Mouse (Mus musculus) neural tube, embryonic 11.5 days (tissue): ENCODE results near the gene Scd4. TPM values are rescaled to one million over a fixed set of nuclear protein-coding genes. Genes with fewer than 3 reads are reported as not detected.

Experiments used
- ATAC-seq: fragments of 200-750 bp; cut with Nextera tagmentation; 2 replicates; pipeline ENCODE4 v1.8.0; 2017; ENCODE audit warnings: moderate number of reproducible peaks, mild to moderate bottlenecking, moderate TSS enrichment, moderate library complexity; ENCODE audit not compliant: insufficient read depth, low FRiP score, low TSS enrichment
- DNase-seq: peaks from one replicate; pipeline ENCODE4 v3.0.0-alpha.2; 2015; ENCODE audit warnings: low spot score
- H3K27ac ChIP-seq: fragments of 300-500 bp; sonication (generic); 2 replicates; pipeline ENCODE4 v1.5.1; 2014; ENCODE audit warnings: low read depth, mild to moderate bottlenecking, low read length
- H3K27me3 ChIP-seq: fragments of 300-500 bp; sonication (generic); 2 replicates; pipeline ENCODE4 v1.6.1; 2014; ENCODE audit warnings: mild to moderate bottlenecking, low read length, mixed read lengths; ENCODE audit not compliant: control insufficient read depth, insufficient read depth
- H3K36me3 ChIP-seq: fragments of 300-500 bp; sonication (generic); 2 replicates; pipeline ENCODE4 v1.6.1; 2014; ENCODE audit warnings: mild to moderate bottlenecking, low read length, moderate library complexity, mixed read lengths; ENCODE audit not compliant: control insufficient read depth, insufficient read depth
- H3K4me1 ChIP-seq: fragments of 300-500 bp; sonication (generic); 2 replicates; pipeline ENCODE4 v1.6.1; 2014; ENCODE audit warnings: low read length, mixed read lengths; ENCODE audit not compliant: control insufficient read depth, insufficient read depth
- H3K4me2 ChIP-seq: fragments of 300-500 bp; sonication (generic); 2 replicates; pipeline ENCODE4 v1.6.1; 2014; ENCODE audit warnings: low read depth, mild to moderate bottlenecking, moderate library complexity
- H3K4me3 ChIP-seq: fragments of 300-500 bp; sonication (generic); 2 replicates; pipeline ENCODE4 v1.5.1; 2014; ENCODE audit warnings: low read depth, low read length
- H3K9ac ChIP-seq: fragments of 300-500 bp; sonication (generic); 2 replicates; pipeline ENCODE4 v1.6.1; 2014; ENCODE audit warnings: mild to moderate bottlenecking, low read length
- H3K9me3 ChIP-seq: fragments of 300-500 bp; sonication (generic); 2 replicates; pipeline ENCODE4 v1.6.1; 2016; ENCODE audit warnings: low read length; ENCODE audit not compliant: control insufficient read depth
- WGBS: fragments of 180-500 bp; shearing (Covaris S2); extraction: QIAGEN DNeasy Blood & Tissue Kit; methylation state at CpG from one replicate; pipeline ENCODE4 v1.1.7; 2014; 5-methylcytosine and 5-hydroxymethylcytosine counted together
- polyA plus RNA-seq: library from polyadenylated mRNA; unstranded; fragments of >200 nt; fragmentation: Nextera tagmentation; extraction: Ambion mirVana; gene quantifications from 2 replicates; pipeline ENCODE4 v1.2.1, GENCODE M21; 2014

Gene Scd4
- polyA plus RNA-seq, 1 experiment from 2014 or later = not detected

DNA sequence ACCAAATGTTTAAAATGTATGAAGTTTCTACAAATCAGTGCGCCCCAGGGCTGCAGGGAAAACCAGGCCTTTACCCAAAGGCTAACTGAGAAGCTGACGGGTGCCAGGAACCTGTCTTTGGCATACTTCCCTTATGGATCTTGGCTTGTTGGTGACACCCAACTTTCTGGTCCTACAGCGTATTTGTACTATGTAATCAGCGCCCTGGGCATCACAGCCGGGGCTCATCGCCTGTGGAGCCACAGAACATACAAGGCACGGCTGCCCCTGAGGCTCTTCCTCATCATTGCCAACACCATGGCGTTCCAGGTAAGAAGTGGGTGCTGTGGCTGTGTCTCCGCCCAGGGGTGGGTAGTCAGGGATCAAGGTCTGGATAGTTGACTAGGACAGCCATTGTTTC, 35.0 kb upstream of the Scd4 start:
- DNase-seq (no peak), ATAC-seq (no peak)
- Histone ChIP-seq H3K4me3 (peak overlapping the region; percentile 68), H3K27ac (no peak overlapping the region), H3K9me3 (no peaks in the 10 kb centered on the region), H3K4me1 (peaks cover 45% of the 10 kb centered on the region), H3K27me3 (no peaks in the 10 kb centered on the region), H3K4me2 (peak overlapping the region; percentile 79), H3K9ac (peak overlapping the region; percentile 93), H3K36me3 (peaks cover 55% of the 10 kb centered on the region)
- WGBS = 88% methylated on average over 9 of the region's 9 CpGs

DNA sequence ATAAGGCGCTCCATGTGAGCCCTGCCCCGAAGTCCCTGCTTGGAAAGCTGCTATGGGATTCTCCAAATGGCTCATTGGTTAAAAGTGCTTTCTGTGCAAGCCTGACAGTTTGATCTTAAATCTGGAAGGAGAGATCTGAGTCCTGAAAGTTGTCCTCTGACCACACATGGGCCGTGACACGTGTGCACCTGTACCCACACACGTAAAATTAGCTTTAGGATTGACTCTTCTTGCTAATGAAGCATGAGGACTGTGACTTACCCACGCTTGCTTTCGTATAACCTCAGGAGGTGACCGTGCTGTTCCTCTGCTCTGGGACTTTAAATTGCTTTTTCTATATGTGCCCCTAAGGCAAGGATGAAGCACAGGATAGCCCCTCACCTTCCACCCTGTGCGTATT, 33.8 kb upstream of the Scd4 start:
- H3K27ac ChIP-seq = no peak overlapping the region
- H3K4me2 ChIP-seq = peak overlapping the region; percentile 79
- H3K9ac ChIP-seq = no peak overlapping the region
- peaks cover 39% of the 10 kb centered on the region for H3K4me1 ChIP-seq
- DNase-seq (no peak), ATAC-seq (no peak)
- H3K9me3 ChIP-seq = no peaks in the 10 kb centered on the region
- H3K27me3 ChIP-seq = no peaks in the 10 kb centered on the region
- 91% methylated on average over 9 of the region's 9 CpGs for WGBS
- peak overlapping the region; percentile 68 for H3K4me3 ChIP-seq
- H3K36me3 ChIP-seq = peaks cover 64% of the 10 kb centered on the region

DNA sequence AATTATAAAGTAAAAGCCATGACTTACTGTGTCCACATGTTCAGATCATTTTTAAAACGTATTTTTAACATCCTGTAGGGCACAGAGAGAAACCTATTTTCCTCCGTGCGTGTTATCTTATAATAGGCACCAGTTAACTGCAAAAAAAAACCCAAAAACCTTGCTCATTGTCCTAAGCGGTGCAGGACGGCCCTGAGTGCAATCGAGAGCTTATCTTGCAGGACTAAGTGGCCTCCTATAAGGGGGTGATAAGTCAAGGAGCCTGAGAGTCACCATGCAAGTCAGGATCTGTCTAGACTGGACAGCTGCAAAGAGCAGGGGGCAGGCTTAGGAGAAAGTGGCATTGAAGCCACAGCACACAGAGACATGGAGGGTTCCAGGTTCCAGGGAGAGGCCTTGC, 33.0 kb upstream of the Scd4 start:
- H3K27me3 ChIP-seq = no peaks in the 10 kb centered on the region
- no peak overlapping the region for H3K9ac ChIP-seq
- no peaks in the 10 kb centered on the region for H3K9me3 ChIP-seq
- H3K4me1 ChIP-seq = peaks cover 39% of the 10 kb centered on the region
- H3K27ac ChIP-seq = no peak overlapping the region
- no peak overlapping the region for H3K4me2 ChIP-seq
- peaks cover 71% of the 10 kb centered on the region for H3K36me3 ChIP-seq
- no peak for DNase-seq
- 88% methylated on average over 6 of the region's 6 CpGs for WGBS
- ATAC-seq = no peak
- peak overlapping the region; percentile 1; the same call in 1 of the 2 replicates for H3K4me3 ChIP-seq

DNA sequence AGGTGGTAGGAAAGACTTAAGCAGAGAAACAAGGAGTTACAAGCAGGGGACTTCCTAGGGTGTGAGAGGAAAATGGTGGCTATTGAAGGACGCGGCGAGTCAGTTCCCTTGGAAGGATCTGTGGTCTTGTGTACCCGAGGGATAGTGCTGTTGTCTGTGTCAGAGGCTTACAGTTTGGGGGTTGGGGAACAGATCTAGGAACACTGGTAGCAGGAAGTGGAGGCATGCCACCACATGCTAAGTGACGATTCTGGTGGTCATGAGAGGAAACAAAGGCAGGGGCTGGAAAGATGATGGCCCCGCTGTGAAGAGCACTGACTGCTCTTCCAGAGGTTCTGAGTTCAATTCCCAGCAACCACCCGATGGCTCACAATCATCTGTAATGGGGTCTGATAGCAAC, 32.4 kb upstream of the Scd4 start:
- no peak overlapping the region for H3K9ac ChIP-seq
- H3K4me3 ChIP-seq = no peak overlapping the region
- DNase-seq (no peak), ATAC-seq (no peak)
- 87% methylated on average over 7 of the region's 7 CpGs for WGBS
- no peak overlapping the region for H3K4me2 ChIP-seq
- peaks cover 74% of the 10 kb centered on the region for H3K36me3 ChIP-seq
- peaks cover 39% of the 10 kb centered on the region for H3K4me1 ChIP-seq
- no peaks in the 10 kb centered on the region for H3K9me3 ChIP-seq
- no peaks in the 10 kb centered on the region for H3K27me3 ChIP-seq
- H3K27ac ChIP-seq = no peak overlapping the region

DNA sequence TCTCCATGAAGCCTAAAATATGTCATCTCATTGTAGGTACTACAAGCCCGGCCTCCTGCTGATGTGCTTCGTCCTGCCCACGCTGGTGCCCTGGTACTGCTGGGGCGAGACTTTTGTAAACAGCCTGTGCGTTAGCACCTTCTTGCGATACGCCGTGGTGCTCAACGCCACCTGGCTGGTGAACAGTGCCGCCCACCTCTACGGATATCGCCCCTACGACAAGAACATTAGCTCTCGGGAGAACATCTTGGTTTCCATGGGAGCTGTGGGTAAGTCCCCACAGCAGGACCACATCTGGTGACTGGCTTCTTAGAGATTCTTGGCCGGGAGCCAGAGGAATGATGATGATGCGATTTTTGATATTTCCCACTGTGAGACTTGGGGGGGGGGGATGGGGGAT, 31.7 kb upstream of the Scd4 start:
- Histone ChIP-seq H3K4me3 (no peak overlapping the region), H3K4me1 (peaks cover 39% of the 10 kb centered on the region), H3K27me3 (no peaks in the 10 kb centered on the region), H3K9me3 (no peaks in the 10 kb centered on the region), H3K4me2 (0 out of 2 replicates have a peak overlapping the region, but pooled peaks have one; percentile 12), H3K36me3 (peaks cover 70% of the 10 kb centered on the region), H3K9ac (no peak overlapping the region), H3K27ac (no peak overlapping the region)
- no peak for ATAC-seq
- DNase-seq = no peak
- WGBS = 81% methylated on average over 16 of the region's 16 CpGs

DNA sequence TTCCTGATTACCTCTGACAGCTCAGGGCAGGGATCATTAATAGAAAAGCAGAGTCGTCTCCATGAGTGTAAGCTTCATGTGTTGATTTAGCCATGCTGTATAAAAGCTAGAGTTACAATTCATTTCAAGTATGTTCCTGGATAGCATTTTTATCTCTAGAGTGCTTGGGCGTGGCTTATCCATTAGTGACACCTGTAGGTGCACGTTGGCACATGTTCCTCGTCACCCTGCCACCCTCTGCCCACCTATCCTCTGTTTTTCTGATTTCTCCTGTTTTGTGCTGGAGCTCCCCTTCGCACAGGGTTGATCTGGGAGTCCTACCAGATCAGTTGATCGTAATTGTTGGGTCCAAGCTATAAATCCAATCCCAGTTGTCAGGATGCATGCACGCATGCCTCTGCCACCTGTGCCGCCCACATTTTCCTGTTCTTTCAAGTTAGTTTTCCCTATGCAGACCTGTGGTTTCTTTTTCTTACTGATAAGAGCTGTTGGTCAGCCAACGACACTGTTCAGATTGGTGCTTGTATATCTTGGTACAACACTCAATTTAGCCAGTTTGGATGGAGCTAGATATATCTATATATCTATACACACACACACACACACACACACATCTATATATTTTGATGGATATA, 31.1 kb upstream of the Scd4 start:
- no peak for ATAC-seq
- Histone ChIP-seq H3K36me3 (peaks cover 68% of the 10 kb centered on the region), H3K27ac (no peak overlapping the region), H3K27me3 (no peaks in the 10 kb centered on the region), H3K9me3 (no peaks in the 10 kb centered on the region), H3K4me3 (no peak overlapping the region), H3K4me2 (no peak overlapping the region), H3K4me1 (peaks cover 34% of the 10 kb centered on the region), H3K9ac (no peak overlapping the region)
- 79% methylated on average over 9 of the region's 9 CpGs for WGBS
- DNase-seq = no peak

DNA sequence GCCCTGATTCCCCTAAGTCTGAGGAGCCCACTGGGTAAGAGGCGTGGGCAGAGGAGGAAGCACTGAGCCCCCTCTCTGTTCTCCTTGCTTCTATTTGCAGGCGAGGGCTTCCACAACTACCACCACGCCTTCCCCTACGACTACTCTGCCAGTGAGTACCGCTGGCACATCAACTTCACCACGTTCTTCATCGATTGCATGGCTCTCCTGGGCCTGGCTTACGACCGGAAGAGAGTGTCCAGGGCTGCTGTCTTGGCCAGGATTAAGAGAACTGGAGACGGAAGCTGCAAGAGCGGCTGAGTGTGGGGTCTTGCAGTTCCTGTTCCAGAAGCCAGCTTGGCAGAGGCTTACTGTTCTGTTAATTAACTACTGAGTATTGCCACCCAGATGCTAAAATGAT, 30.0 kb upstream of the Scd4 start:
- peak; percentile 8 for DNase-seq
- Histone ChIP-seq H3K4me1 (peaks cover 23% of the 10 kb centered on the region), H3K27me3 (no peaks in the 10 kb centered on the region), H3K9me3 (no peaks in the 10 kb centered on the region), H3K4me3 (no peak overlapping the region), H3K9ac (no peak overlapping the region), H3K27ac (no peak overlapping the region), H3K36me3 (peaks cover 64% of the 10 kb centered on the region), H3K4me2 (no peak overlapping the region)
- ATAC-seq = no peak
- WGBS = 92% methylated on average over 11 of the region's 11 CpGs

DNA sequence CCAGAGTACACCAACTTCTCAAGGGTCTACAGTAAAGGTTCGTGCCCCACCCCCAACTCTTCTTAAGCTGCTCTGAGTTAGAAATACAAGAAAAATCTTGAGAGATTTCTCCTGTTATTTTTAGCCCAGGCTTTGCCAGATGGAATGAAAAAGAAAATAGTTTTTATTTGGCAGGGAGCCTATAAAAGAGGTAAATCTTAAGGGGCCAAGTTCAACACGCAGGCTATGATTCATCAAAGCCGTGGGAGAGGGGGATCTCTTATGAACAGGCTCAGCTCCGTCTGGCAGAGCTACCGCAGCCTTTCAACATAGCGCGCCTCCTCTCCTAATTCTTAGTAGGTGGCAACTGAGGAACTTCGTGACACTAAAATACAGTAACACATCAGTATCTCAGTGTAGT, 29.4 kb upstream of the Scd4 start:
- Histone ChIP-seq H3K36me3 (peaks cover 58% of the 10 kb centered on the region), H3K27ac (no peak overlapping the region), H3K9me3 (no peaks in the 10 kb centered on the region), H3K4me3 (no peak overlapping the region), H3K4me2 (no peak overlapping the region), H3K4me1 (peaks cover 17% of the 10 kb centered on the region), H3K9ac (no peak overlapping the region), H3K27me3 (no peaks in the 10 kb centered on the region)
- ATAC-seq (no peak), DNase-seq (no peak)
- 87% methylated on average over 8 of the region's 8 CpGs for WGBS

DNA sequence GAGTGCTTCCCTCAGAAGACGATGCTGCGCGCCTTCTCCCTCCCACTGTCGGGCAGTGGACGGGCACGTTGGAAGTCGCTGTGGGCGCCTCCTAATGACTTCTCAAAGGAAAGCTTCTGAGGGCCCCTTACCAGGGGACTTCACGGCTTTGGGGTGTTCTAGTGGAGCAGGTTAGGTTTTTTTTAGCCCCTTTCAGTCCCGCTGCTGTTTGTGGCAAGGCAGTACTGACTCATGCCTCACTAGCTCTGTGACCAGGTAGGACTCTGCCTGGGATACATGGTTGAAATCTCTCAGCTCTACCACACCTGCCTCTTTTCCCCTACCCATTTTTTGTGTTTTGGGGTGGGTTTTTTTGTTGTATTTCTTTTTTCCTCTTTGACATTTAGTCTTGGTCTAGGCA, 28.5 kb upstream of the Scd4 start:
- Histone ChIP-seq H3K9me3 (no peaks in the 10 kb centered on the region), H3K27ac (no peak overlapping the region), H3K4me1 (peaks cover 9% of the 10 kb centered on the region; the same call in 1 of the 2 replicates), H3K4me3 (no peak overlapping the region), H3K9ac (no peak overlapping the region), H3K4me2 (no peak overlapping the region), H3K36me3 (peaks cover 51% of the 10 kb centered on the region), H3K27me3 (no peaks in the 10 kb centered on the region)
- DNase-seq (no peak), ATAC-seq (no peak)
- 85% methylated on average over 10 of the region's 10 CpGs for WGBS
